Mouse (Mus musculus): ENCODE results near the gene Gfod2.

- no peak for TF ChIP-seq CTCF (IDR thresholded peaks at IDR 0.05 in 2 of 3, conservative IDR thresholded peaks at IDR 0.05 in 1 of 3; ENCODE audit: control insufficient read depth in 1 of 3, insufficient read depth in 1 of 3, low read depth in 2 of 3, low read length in 3 of 3, poor library complexity in 1 of 3, severe bottlenecking in 1 of 3)
- no peak for TF ChIP-seq CHD2 (IDR thresholded peaks at IDR 0.05; ENCODE audit: low read length)
- TF ChIP-seq MAX (IDR thresholded peaks at IDR 0.05; ENCODE audit: low read length) = no peak
- no peak for TF ChIP-seq ETS1 (IDR thresholded peaks at IDR 0.05; ENCODE audit: low read depth, low read length)
- no peak for TF ChIP-seq MAZ (IDR thresholded peaks at IDR 0.05; ENCODE audit: low read depth, low read length)
- no peak for TF ChIP-seq CHD1 (IDR thresholded peaks at IDR 0.05; ENCODE audit: low read depth, low read length)
- TF ChIP-seq POLR2A (IDR thresholded peaks at IDR 0.05; ENCODE audit: control insufficient read depth in 1 of 2, insufficient read depth in 1 of 2, low read depth in 1 of 2, low read length in 2 of 2, poor library complexity in 1 of 2) = no peak
- no peak for TF ChIP-seq MXI1 (IDR thresholded peaks at IDR 0.05; ENCODE audit: low read depth, low read length)
- no peak for TF ChIP-seq POLR2AphosphoS2 (IDR thresholded peaks at IDR 0.05; ENCODE audit: low read length)
- TF ChIP-seq RAD21 (IDR thresholded peaks at IDR 0.05; ENCODE audit: low read depth, low read length) = no peak
- TF ChIP-seq TBP (IDR thresholded peaks at IDR 0.05; ENCODE audit: low read depth, low read length) = no peak
- no peak for TF ChIP-seq ZNF384 (IDR thresholded peaks at IDR 0.05; ENCODE audit: low read depth, low read length)
Measured at GRCm38 (mm10) chr8:105771398-105772175, 13.1 kb upstream of the Gfod2 start.
